Mouse (Mus musculus): ENCODE data around the gene Sdk1. TPM values are rescaled to one million over a fixed set of nuclear protein-coding genes. Genes with fewer than 3 reads are reported as not detected.

Gene Sdk1
- polyA plus RNA-seq, 1 experiment from 2014 or later = 2.0 TPM

DNA sequence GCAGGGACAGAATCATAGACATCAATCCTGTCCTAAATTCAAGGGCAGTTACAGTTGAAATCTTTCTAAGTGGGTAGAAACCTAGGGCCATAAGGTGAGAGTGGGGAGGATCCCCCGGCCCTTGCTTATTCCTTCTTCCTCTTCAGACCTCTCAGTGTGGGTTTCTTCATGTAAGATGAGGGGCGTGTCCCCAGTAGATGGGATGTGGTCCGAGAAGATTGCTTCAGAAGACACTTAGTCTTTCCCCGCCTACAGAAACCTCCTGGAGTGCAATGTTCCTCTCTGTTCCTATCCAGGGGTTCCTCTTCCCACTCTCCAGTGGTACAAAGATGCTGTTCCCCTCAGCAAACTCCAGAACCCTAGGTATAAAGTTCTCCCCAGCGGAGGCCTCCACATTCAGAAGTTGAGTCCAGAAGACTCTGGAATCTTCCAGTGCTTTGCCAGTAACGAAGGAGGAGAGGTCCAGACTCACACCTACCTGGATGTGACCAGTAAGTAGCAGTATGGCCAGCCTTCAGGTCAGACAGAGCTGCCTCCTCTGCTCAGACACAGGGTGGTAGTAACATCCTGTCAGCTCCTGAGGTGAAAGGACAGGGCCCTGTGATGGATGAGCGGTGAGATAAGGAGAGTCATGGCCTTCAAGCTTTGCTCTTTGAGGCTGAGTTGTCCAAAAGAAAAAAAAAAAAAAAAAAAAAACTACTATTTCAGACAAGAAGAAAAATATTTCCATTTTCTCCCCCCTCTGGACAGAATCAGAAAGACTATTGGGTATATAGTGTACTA lies 711.6 kb downstream of the Sdk1 start:
- WGBS = 88% methylated on average over 7 of the region's 7 CpGs

GRCm38 (mm10) chr5:141971071-141971470 lies 729.8 kb downstream of the Sdk1 start:
- Histone ChIP-seq H3K4me3 (replicated peaks) (no peak overlapping the region), H3K27ac (no peak overlapping the region), H3K27me3 (no peaks in the 10 kb centered on the region), H3K9me3 (no peaks in the 10 kb centered on the region), H3K4me2 (no peak overlapping the region), H3K9ac (replicated peaks) (no peak overlapping the region), H3K36me3 (no peaks in the 10 kb centered on the region), H3K4me1 (replicated peaks) (no peaks in the 10 kb centered on the region)
- ATAC-seq (ENCODE audit: insufficient number of reproducible peaks, insufficient read depth, low FRiP score, low TSS enrichment, low read depth) = no peak

More for the DNA sequence above, 711.6 kb downstream of the Sdk1 start:
- H3K27me3 ChIP-seq = no peaks in the 10 kb centered on the region
- no peak for ATAC-seq (ENCODE audit: insufficient number of reproducible peaks, insufficient read depth, low FRiP score, low TSS enrichment, low read depth)
- no peak overlapping the region for H3K4me3 ChIP-seq (replicated peaks)
- no peak overlapping the region for H3K9ac ChIP-seq (replicated peaks)
- no peaks in the 10 kb centered on the region for H3K9me3 ChIP-seq
- no peaks in the 10 kb centered on the region for H3K36me3 ChIP-seq
- H3K4me2 ChIP-seq = no peak overlapping the region
- H3K27ac ChIP-seq = no peak overlapping the region
- peaks cover 51% of the 10 kb centered on the region for H3K4me1 ChIP-seq (replicated peaks)

DNA sequence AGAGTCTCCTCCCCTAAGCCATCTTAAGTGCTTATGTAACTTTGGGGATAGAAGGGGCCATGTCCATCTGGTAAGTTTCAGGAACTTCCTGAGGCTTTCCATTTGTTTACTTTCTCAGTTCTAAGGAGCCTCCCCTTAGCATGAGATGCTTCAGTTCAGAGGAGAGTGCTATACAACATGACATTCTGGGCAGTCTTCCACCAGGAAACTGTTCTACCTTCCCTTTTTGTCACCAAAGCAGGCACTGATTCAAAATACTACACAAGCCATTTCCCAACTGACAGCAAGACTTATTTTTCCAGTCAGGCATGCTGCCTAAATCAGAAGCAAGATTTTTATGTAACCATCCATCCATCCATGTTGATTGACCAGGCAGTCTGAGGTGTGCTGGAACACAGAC lies 738.2 kb downstream of the Sdk1 start:
- no peak overlapping the region for H3K27ac ChIP-seq
- ATAC-seq (ENCODE audit: insufficient number of reproducible peaks, insufficient read depth, low FRiP score, low TSS enrichment, low read depth) = no peak
- H3K4me1 ChIP-seq (replicated peaks) = no peaks in the 10 kb centered on the region; the same call in 1 of the 2 replicates
- H3K4me2 ChIP-seq = no peak overlapping the region
- H3K4me3 ChIP-seq (replicated peaks) = no peak overlapping the region
- no peak overlapping the region for H3K9ac ChIP-seq (replicated peaks)
- no peaks in the 10 kb centered on the region for H3K9me3 ChIP-seq
- no peaks in the 10 kb centered on the region for H3K36me3 ChIP-seq
- H3K27me3 ChIP-seq = no peaks in the 10 kb centered on the region; the same call in 1 of the 2 replicates

DNA sequence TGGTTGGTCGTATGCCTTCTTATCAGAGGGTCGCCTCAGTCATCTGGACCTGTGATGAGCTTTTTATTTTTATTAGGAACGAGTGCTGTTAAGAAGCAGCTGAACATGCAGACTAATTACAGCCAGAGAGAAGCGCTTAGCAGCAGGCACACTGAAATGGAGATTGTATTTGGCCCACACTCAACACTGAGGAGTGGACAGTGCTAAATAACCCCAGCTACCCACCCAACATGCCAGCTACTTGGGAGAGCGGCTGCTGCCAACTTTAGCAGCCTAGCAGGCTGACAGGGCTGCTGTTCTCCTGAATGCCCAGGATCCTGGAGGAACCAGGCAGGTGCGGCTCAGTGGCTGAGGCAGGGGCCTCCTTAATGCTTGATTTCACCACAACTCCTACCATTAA lies 739.5 kb downstream of the Sdk1 start:
- 67% methylated on average over 6 of the region's 6 CpGs for WGBS

DNA sequence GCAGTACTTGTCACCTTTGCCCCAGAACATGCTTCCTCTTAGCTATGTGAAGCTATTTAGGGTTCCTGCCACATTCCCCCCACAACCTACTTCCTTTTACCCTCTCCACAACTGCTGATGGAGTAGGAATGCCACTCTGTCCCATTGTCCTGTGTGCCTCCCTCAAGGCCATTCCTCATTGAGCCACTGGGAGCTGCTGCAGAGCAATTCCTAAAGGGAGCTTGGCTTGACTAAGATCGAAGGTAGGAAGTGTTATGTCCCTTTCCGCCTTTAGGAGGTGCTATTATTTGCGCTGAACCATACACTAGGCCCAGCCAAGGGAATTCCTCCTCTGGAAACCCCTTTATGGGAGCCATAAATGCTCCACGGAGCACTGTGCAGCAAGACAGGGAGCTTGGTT lies 743.0 kb downstream of the Sdk1 start:
- Histone ChIP-seq H3K27ac (no peak overlapping the region), H3K4me2 (no peak overlapping the region), H3K4me3 (replicated peaks) (no peak overlapping the region), H3K27me3 (no peaks in the 10 kb centered on the region; the same call in 1 of the 2 replicates), H3K9ac (replicated peaks) (no peak overlapping the region), H3K9me3 (no peaks in the 10 kb centered on the region), H3K36me3 (no peaks in the 10 kb centered on the region), H3K4me1 (replicated peaks) (no peaks in the 10 kb centered on the region; the same call in 1 of the 2 replicates)
- WGBS = 72% methylated on average over 4 of the region's 4 CpGs
- no peak for ATAC-seq (ENCODE audit: insufficient number of reproducible peaks, insufficient read depth, low FRiP score, low TSS enrichment, low read depth)

More for the DNA sequence above, 739.5 kb downstream of the Sdk1 start:
- no peak overlapping the region for H3K27ac ChIP-seq
- no peaks in the 10 kb centered on the region; the same call in 1 of the 2 replicates for H3K27me3 ChIP-seq
- H3K36me3 ChIP-seq = no peaks in the 10 kb centered on the region
- no peak overlapping the region for H3K4me3 ChIP-seq (replicated peaks)
- ATAC-seq (ENCODE audit: insufficient number of reproducible peaks, insufficient read depth, low FRiP score, low TSS enrichment, low read depth) = no peak
- H3K4me2 ChIP-seq = no peak overlapping the region
- no peaks in the 10 kb centered on the region; the same call in 1 of the 2 replicates for H3K4me1 ChIP-seq (replicated peaks)
- no peak overlapping the region for H3K9ac ChIP-seq (replicated peaks)
- no peaks in the 10 kb centered on the region for H3K9me3 ChIP-seq

DNA sequence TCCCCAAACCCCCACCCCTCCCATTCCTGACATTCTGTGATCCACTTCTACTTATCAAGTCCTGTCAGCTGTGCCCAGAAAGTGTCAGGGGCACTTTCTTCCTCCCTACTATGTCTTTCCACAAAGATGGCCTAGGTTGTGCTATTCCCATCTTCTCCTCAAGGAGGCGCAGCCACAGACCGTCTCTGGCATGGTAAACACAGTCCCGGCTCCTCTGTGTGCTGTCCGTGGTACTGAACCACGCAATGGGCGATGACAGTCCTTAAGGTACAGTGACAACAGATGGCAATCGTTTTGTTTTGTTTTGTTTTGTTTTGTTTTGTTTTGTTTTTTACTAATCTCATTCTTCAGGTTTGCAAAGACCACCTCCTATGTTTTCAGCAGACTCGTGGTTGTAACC lies 743.7 kb downstream of the Sdk1 start:
- no peak overlapping the region for H3K4me2 ChIP-seq
- no peaks in the 10 kb centered on the region; the same call in 1 of the 2 replicates for H3K4me1 ChIP-seq (replicated peaks)
- no peak overlapping the region for H3K4me3 ChIP-seq (replicated peaks)
- H3K36me3 ChIP-seq = no peaks in the 10 kb centered on the region
- H3K9ac ChIP-seq (replicated peaks) = no peak overlapping the region
- no peaks in the 10 kb centered on the region; the same call in 1 of the 2 replicates for H3K27me3 ChIP-seq
- no peaks in the 10 kb centered on the region for H3K9me3 ChIP-seq
- 11% methylated on average over 8 of the region's 8 CpGs for WGBS
- H3K27ac ChIP-seq = no peak overlapping the region
- ATAC-seq (ENCODE audit: insufficient number of reproducible peaks, insufficient read depth, low FRiP score, low TSS enrichment, low read depth) = no peak

DNA sequence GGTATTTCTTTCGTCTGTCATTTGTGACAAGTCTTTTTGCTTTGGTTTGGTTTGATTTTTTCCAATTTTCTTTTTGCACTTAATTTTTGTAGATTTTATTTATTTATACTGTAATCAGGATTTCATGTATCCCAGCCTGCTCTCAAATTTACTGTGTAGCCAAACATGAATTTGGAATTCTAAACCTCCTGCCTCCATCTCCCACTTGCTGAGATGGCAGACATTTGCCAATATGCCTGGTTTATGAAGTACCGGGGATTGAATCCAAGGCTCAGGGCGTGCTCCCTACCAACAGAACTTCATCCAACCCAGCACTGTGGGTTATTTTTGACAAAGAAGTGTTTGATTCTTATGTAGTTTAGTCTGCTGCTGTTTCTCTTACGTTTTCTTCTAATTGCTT lies 744.3 kb downstream of the Sdk1 start:
- Histone ChIP-seq H3K4me1 (replicated peaks) (no peaks in the 10 kb centered on the region; the same call in 1 of the 2 replicates), H3K4me2 (no peak overlapping the region), H3K4me3 (replicated peaks) (no peak overlapping the region), H3K27ac (no peak overlapping the region), H3K9me3 (no peaks in the 10 kb centered on the region), H3K27me3 (no peaks in the 10 kb centered on the region; the same call in 1 of the 2 replicates), H3K36me3 (no peaks in the 10 kb centered on the region), H3K9ac (replicated peaks) (no peak overlapping the region)
- 81% methylated on average over 4 of the region's 4 CpGs for WGBS
- ATAC-seq (ENCODE audit: insufficient number of reproducible peaks, insufficient read depth, low FRiP score, low TSS enrichment, low read depth) = no peak

DNA sequence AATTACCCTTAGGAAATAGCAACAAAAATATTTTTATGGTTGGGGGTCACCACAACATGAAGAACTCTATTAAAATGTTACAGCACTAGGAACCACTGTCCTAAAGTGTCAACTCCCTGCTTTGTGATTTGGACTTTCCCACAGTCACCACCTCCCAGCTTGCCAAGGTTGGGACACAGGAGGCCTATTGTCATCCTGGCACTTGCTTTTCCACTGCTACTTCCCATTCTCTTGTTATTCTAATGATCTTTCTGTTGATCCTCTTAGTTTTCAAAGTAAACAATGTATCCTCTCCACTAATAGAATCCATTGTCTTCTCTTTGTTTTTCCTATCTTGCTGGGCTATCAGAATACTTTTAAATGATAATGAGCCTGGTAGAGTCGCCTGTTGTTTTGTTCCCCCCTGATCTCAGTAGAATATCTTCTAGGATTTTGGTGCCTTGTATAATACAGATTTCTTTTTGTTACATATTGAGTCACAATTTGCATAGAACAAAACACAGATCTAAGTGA lies 746.1 kb downstream of the Sdk1 start:
- Histone ChIP-seq H3K9me3 (no peaks in the 10 kb centered on the region), H3K27ac (no peak overlapping the region), H3K9ac (replicated peaks) (no peak overlapping the region), H3K4me1 (replicated peaks) (no peaks in the 10 kb centered on the region), H3K27me3 (no peaks in the 10 kb centered on the region; the same call in 1 of the 2 replicates), H3K36me3 (no peaks in the 10 kb centered on the region), H3K4me2 (no peak overlapping the region), H3K4me3 (replicated peaks) (no peak overlapping the region)
- WGBS = 13% methylated on average over 1 of the region's 1 CpGs
- ATAC-seq (ENCODE audit: insufficient number of reproducible peaks, insufficient read depth, low FRiP score, low TSS enrichment, low read depth) = no peak

DNA sequence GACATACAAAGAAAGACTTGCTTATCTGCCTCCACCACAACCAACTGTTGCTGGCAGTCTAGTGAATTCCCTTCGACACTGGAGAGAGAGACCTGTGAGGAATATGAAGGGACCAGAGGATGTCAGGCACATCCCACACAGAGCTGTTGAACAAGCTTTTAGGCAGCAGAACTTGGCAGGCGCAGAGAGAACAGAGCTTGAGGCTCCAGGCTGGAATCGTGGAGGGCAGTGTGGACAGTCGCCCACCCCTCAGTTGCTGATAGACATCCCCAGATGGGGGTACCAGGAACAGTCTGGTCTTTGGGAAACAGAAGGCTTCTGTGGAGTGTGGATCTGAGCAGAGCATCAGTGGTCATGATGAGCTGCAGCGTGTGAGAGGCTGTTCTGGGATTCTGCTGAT lies 747.4 kb downstream of the Sdk1 start:
- H3K27ac ChIP-seq = no peak overlapping the region
- no peak overlapping the region for H3K4me2 ChIP-seq
- H3K9ac ChIP-seq (replicated peaks) = no peak overlapping the region
- no peaks in the 10 kb centered on the region; the same call in 1 of the 2 replicates for H3K27me3 ChIP-seq
- 71% methylated on average over 5 of the region's 5 CpGs for WGBS
- no peak for ATAC-seq (ENCODE audit: insufficient number of reproducible peaks, insufficient read depth, low FRiP score, low TSS enrichment, low read depth)
- no peaks in the 10 kb centered on the region for H3K36me3 ChIP-seq
- no peaks in the 10 kb centered on the region for H3K9me3 ChIP-seq
- H3K4me1 ChIP-seq (replicated peaks) = no peaks in the 10 kb centered on the region
- H3K4me3 ChIP-seq (replicated peaks) = no peak overlapping the region

GRCm38 (mm10) chr5:141994192-141994591 lies 752.9 kb downstream of the Sdk1 start:
- no peaks in the 10 kb centered on the region; the same call in 1 of the 2 replicates for H3K27me3 ChIP-seq
- 80% methylated on average over 3 of the region's 3 CpGs for WGBS
- no peak overlapping the region for H3K4me3 ChIP-seq (replicated peaks)
- H3K9ac ChIP-seq (replicated peaks) = no peak overlapping the region
- no peaks in the 10 kb centered on the region for H3K36me3 ChIP-seq
- H3K9me3 ChIP-seq = no peaks in the 10 kb centered on the region
- no peak for ATAC-seq (ENCODE audit: insufficient number of reproducible peaks, insufficient read depth, low FRiP score, low TSS enrichment, low read depth)
- no peak overlapping the region for H3K27ac ChIP-seq
- no peak overlapping the region for H3K4me2 ChIP-seq
- no peaks in the 10 kb centered on the region for H3K4me1 ChIP-seq (replicated peaks)

DNA sequence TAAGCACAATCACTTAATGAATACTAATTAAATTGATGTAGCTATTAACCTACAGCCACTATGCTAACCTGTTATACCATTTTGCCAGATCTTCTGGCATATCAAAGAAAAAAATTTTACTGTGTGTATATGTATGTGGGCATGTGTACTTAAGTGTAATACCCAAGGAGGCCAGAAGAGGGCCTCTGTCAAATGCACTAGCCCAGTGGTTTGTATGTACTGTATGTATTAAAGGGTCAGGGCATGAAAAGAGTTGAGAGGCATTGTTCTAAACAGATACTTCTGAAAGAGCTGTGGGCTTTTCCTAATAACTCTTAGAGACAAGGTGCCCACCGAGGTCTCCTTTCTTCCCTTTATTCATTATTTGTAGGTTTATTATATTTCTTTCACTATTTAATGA lies 759.0 kb downstream of the Sdk1 start:
- H3K9me3 ChIP-seq = 0 out of 2 replicates have a peak, but pooled peaks cover 3% of the 10 kb centered on the region
- H3K4me3 ChIP-seq (replicated peaks) = no peak overlapping the region

More for the DNA sequence above, 759.0 kb downstream of the Sdk1 start:
- 96% methylated on average over 1 of the region's 1 CpGs for WGBS
- Histone ChIP-seq H3K27ac (no peak overlapping the region), H3K4me1 (replicated peaks) (no peaks in the 10 kb centered on the region), H3K4me2 (no peak overlapping the region), H3K9ac (replicated peaks) (no peak overlapping the region), H3K27me3 (no peaks in the 10 kb centered on the region), H3K36me3 (no peaks in the 10 kb centered on the region)
- ATAC-seq (ENCODE audit: insufficient number of reproducible peaks, insufficient read depth, low FRiP score, low TSS enrichment, low read depth) = no peak

Measured in limb, embryonic 12.5 days (tissue).